Mouse (Mus musculus) T-helper 17 cell (primary cell): Measurements from ENCODE around the gene Ppy.

Experiments used
- in situ Hi-C, 2 experiments: fragments of 300-600 bp; cut with MboI, MseI; formaldehyde crosslinking; loops; 1 replicate in 1 of 2; 2 replicates in 1 of 2; pipeline ENCODE4 v1.15.1; 2025; ENCODE audit warnings: high pct_unique_total_duplicates in 2 of 2

The Ppy gene

DNA sequence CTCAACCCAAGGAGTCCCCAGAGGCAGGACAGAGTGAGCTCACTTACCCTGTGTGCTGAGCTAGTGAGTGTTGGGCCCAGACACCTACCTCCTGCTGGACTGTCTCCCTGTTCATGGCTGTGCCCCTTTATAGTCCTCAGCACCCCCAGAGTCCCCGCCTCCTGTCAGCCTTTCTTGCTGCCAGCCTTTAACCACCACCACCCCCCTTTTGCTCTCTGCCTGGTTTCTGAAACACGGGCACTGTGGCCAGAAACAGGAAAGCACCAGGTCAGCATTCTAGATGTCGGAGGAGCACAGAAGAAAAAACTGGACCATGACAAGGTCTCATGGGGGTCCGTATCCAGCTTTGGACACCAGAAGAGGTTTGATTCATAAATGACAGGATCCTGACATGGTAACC is at the start of gene Ppy:
Ppy (minus strand) TSS at position 101 of the 400 bp plus-strand sequence.
- in situ Hi-C loops, result loop anchor here (5.0 to 10.0 kb wide), 2 partner anchors 36 to 406 kb away; no protein-coding TSS in a partner anchor

DNA sequence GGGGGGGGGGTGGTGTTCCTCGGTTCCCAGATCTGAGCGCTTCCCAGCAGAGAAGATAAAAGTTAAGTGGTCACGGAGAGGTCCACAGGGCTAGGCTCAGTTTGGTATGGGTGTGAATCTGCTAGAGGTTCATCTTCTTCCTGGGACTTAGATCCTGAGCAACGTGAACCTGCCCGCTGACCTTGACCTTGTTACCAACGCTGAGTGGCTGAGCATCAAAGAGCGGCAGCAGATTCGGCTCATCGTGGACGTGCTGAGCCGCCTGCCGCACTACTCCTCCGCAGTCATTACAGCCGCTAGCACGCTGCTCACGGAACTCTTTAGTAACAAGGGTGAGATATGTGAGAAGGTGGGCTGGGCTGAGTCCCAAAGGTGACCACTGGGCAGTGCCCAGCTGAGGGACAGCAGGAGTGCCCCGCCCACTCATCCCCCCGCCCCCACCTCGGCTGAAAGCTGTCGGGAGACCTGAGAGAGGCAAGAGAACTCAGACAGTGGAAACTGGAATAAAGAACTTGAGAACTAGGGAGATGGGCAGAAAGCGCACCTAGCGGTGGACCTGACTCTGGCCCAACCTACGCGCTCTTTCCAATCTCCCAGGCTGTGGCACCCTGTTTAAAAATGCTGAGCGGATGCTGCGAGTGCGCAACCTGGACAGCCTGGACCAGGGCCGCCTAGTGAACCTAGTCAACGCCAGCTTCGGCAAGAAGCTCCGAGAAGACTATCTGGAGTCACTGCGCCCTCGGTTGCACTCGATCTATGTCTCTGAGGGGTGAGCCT is 46.3 kb upstream of the Ppy start:
- in situ Hi-C loops, result loop anchor here in 1 of 2 experiments (5.0 kb wide), 1 partner anchor 80 kb away; no protein-coding TSS in a partner anchor

DNA sequence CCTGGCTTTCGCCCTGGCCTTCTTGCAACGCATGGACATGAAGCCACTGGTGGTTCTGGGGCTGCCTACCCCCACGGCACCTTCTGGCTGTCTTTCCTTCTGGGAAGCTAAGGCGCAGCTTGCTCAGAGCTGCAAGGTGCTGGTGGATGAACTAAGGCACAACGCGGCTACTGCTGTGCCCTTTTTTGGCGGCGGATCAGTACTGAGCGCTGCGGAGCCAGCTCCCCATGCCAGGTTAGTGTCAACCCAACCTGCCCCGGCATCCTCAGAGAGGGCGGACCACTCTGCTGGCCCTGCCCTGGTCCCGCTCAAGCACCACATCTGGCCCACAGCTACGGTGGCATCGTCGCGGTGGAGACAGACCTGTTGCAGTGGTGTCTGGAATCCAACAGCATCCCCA is 45.4 kb upstream of the Ppy start:
- in situ Hi-C loops, result loop anchor here in 1 of 2 experiments (5.0 kb wide), 1 partner anchor 79 kb away; no protein-coding TSS in a partner anchor

DNA sequence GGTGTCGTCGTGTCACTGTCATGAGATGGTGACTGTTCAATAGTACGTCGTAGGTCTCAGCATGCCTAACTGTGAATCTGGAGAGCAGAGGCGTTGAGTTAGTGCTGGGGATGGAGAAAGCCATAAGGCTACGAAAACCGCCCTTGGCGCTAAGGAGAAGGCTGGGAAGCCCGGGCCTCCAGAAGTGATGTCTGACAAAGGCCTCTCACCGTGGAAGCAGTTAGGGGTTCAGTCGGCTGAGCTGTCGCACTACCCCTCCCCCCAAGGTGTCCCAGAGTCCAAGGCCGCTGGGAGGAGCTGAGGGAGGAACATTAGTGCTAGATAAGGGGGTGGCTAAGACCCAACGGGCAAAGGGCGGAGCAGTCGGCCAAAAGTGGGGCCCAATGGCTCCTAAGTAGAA is 44.9 kb upstream of the Ppy start:
- in situ Hi-C loops, result loop anchor here in 1 of 2 experiments (5.0 kb wide), 1 partner anchor 79 kb away; no protein-coding TSS in a partner anchor

DNA sequence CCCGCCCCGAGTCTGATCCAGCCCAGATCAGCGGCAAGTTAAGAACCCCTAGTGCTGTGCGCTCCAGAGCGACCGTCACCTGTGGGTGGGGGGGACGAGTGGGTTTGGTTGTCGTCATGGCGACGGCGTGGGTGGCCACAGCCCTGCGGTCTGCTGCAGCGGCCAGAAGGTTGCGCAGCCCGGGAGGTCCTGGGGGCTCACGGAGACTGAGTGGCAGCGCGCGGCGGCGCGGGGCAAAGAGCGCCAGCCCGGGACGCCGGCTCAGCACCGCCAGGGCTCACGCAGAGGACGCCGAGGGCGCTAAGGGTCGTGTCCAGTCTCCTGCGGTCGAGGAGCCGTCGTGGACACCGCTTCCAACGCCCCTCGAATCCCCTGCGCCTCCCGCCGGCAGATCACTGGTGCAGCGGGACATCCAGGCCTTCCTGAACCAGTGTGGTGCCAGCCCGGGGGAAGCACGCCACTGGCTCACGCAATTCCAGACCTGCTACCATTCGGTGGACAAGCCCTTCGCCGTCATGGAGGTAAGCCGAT is 44.4 kb upstream of the Ppy start, which contains the start of gene Nags:
Nags (plus strand) TSS at position 43 of the 531 bp plus-strand sequence.
- in situ Hi-C loops, result loop anchor here in 1 of 2 experiments (5.0 kb wide), 1 partner anchor 78 kb away; no protein-coding TSS in a partner anchor

DNA sequence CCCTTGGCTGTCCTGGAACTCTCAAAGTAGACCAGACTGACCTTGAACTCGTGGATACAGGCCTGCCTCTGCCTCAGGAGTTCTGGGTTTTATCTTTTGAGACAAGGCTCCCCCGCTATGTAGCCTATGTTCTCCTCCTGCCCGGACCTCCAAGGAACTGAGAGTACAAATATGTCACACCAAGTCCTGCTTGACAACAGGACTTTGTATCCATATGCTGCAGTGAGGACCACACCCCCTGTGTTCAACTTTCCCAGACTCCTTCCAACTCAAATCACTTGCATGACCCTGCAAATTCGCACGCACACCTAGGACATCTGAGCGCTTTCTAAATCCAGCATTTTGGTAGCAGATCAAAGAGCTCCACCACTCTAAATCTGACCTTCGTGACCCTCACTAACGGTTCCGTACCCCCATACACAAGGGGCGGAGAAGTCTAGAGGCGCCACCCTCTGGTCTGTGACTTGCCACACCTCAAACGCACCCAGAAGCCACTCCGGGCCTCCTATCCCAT is 43.9 kb upstream of the Ppy start:
- in situ Hi-C loops, result loop anchor here in 1 of 2 experiments (5.0 kb wide), 1 partner anchor 78 kb away; no protein-coding TSS in a partner anchor

DNA sequence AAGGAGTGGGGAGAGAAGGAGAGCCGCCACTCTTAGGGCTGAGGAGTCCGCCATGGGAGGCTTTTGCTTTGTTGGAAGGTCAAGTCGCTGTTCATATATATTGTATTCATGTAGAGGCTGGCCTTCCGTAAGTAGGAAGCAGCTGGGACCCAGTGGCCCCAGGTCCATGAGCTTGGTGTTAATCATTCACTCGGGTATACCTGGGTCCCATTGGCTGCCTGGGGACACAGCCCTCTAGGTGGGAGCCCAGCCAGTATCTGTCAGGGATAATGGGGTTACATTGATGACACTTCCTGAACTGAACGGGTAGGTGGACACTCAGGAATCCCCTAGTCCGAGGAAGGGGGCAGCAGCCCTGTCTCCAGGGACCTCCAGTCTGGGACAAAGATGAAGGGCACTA is 41.2 kb upstream of the Ppy start:
- in situ Hi-C loops, result no loop called here

DNA sequence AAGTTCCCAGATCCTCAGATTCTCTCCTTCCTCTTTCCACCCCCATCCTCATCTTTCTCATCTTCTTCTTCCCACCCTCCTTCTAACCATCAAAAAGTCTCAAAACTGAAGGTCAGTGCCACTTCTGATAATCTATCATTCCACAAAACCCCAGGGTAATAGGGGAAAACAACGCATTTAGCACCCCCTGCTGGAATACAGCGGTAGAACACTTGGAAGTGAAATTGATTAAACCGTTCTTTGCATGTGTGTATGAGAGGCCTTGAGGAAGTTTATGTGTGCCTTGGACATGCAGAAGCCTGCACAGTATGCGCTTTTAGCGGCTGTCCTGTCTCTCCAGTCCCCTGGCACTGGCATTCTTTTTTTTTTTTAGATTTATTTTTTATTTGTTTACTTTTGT is 39.4 kb upstream of the Ppy start:
- in situ Hi-C loops, result no loop called here

DNA sequence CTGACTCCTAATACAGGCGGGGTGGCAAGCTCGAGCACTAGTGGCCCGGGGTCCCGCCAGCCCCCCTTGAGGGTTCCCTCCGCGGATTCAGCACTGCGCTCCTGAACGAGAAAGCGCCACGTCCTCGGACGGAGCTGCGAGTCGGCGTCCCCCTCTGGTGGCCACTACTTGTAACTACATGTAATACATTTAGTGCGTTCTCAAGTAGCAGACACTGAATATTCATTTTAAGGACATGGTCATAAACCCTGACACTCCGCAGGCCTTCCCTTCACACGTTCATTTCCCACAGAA is 37.3 kb upstream of the Ppy start:
- in situ Hi-C loops, result loop anchor here (5.0 kb wide), 2 partner anchors 36 to 71 kb away; partner anchors contain the start of gene Ppy (in 1 of the 2)

DNA sequence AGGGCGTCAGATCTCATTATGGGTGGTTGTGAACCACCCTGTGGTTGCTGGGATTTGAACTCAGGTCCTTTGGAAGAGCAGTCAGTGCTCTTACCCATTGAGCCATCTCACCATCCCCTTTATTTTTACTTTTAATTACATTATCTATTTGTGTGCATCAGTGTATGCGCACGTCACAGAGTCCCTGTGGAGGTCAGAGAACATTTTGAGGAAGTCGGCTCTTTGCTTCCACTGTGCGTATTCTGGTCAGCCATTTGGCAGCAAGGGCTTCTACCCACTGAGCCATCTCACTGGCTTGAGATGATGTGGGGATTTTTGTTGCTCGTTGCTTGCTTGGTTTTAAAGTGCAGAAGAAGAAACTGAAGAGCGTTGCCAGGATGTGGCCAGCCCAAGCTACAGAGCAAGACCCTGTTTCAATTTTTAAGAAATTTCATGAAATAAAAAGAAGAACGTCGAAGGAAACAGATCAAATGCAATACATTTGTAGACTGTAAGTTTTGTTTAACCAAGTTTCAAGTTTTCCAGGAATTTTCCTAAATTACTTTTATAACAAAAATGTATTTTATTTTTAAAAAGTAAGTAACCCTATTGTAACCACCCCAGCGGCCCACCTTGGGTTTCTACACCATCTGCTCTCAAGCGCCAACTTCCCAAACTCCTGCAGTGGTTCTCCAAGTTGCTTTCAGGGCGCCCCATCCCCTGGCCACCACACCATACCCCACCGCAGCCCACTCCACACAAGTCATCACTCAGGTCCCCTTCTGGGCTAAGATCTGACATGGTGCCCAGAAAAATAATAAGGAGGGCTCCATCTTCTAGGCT is 36.7 kb upstream of the Ppy start:
- in situ Hi-C loops, result loop anchor here (5.0 kb wide), 2 partner anchors 36 to 71 kb away; partner anchors contain the start of gene Ppy (in 1 of the 2)

DNA sequence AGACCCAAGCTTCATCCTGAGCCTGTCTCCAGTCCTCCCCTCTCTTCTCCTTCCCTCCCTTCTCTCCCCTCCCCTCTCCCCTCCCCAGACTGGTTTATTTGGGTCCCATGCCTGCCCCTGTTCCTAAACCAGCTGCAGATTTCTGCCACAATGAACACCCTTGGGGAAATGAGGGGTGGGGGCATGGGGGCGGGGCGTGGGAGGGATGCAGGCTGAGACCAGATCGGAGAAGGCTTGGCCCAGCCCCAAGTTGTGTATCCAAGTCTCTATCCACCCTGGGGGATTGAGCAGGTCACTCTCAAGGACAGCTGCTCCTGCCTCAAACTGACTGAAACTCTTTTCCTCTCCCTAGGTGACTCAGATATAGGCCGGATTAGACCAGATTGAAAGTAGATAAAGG is 33.4 kb upstream of the Ppy start:
- in situ Hi-C loops, result no loop called here

DNA sequence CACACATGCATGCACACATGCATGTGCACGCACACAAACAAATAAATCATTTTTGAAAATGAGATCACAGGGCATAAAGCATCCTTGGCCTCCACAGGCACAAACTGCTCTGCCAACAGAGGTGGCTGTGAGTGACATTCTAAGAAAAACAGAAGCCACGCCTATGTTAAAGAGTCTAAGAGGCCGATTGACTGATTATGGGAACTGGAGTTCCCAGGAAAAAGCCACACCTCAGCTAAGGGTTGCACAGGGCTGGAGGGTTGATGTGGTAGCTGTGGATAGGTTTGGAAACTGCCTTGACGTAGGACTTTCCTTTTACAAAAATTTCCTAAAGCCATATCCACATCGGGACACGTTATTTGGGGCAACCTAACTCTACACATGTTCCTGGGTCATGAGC is 16.3 kb upstream of the Ppy start:
- in situ Hi-C loops, result no loop called here

DNA sequence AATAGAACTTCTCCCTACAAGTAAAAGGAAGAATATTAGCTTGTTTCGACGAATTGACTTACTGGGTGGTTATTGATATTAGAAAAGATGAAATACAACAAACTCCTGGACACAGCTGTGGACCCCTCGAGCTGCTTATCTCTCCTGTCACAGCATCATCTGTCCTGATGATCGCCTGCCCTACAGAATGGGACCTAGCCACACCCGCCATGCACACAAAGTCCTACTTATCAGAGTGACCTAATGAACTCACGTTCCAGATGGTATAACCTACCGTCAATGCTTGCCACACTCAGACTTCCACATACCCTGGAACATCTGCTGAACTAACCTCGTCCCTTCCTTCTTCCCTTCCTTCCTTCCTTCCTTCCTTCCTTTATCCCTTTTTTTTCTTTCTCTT is 15.1 kb upstream of the Ppy start:
- in situ Hi-C loops, result no loop called here

DNA sequence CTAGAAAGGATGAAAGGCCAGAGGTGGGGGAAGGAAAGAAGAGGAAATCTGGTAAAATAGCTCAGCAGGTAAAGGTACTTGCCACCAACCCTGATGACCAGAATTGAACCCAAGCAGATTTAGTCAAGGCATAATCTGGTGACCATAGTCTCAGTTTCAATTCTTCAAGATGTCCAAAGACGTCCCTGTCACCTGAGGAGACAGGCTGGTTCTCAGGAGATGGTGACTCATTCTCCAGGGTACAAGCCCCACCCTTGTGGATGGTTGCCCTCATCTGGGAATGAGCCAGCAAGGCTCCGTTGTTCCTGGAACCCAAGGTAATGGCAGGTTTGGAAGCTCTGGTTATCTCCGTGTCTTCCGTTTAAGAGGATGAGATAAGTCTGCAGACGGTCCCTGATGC is 10.5 kb upstream of the Ppy start:
- in situ Hi-C loops, result no loop called here

DNA sequence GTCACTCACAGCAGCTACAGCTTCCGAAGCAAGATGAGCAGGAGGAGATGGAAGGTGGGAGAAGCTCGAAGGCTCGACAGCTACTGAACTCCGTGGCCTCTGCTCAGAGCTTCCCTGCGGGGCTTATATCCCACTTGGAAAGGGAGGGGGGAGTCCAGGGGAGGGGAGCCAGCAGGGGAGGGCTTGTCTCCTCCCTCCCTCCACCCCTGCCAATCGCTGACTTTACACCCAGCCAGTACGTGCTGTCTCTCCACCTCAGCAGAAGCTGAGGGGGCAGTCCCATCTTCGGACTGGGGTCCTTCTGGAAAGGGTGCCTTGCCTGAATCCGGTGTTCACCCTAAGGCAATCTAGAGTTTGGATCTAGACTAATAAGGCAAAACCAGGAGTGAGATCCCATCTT is 6.6 kb upstream of the Ppy start, which contains the start of gene Pyy:
Pyy (minus strand) TSS at position 101 of the 400 bp plus-strand sequence.
- in situ Hi-C loops, result loop anchor here in 1 of 2 experiments (10.0 kb wide), 1 partner anchor 413 kb away; no protein-coding TSS in a partner anchor

DNA sequence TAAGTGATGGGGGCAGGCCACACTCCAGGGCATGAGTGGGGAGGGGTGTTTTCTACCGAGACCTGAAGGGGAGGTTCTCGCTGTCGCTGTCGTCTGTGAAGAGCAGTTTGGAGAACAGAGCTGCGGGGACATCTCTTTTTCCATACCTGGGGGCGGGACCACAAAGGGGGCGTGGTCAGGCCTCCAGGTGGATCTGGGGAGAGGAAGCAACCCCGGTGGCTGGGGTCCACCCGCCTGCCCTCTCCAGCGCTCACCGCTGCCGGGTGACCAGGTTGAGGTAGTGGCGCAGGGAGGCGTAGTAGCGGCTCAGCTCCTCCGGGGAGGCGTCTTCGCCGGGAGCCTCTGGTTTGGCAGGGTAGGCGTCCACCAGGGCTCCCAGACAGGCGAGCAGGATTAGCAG is 5.8 kb upstream of the Ppy start:
- in situ Hi-C loops, result loop anchor here in 1 of 2 experiments (10.0 kb wide), 1 partner anchor 412 kb away; no protein-coding TSS in a partner anchor

DNA sequence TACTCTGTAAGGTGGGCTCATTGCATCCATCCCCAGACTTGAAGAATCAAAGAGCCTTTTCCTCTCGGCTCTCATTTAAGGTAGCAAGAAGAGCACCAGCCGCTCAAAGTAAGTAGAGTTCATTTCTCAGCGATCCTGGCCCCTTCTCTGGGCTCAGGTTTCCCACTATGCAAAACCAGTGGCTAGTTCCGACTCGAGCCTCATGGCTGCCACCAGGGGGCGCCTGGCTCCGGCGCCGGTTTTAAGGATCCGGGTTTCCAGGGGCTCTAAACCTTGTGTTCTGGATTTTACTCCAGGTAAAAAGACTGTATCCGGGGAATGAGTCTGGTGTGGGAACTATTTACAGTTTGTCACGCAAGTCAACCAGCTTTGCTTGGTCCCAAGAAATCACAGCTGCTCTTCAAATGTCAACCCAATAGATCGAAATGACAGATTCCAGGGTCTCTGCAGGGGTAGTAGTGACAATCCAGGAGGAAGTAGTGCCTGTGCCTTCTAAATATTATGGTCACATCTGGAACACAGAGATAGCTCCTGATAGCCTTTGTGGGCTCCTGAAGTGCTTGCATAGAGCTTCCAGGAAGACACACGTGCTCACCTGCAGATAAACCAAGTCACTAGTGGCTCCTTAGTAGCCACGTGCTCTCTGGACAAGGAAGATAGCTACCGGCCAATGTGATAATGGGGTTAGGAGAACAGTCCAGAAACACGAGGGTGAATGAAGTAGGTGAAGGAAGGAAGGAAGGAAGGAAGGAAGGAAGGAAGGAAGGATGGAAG is 1.6 kb upstream of the Ppy start:
- in situ Hi-C loops, result loop anchor here (5.0 to 10.0 kb wide), 2 partner anchors 35 to 408 kb away; no protein-coding TSS in a partner anchor

DNA sequence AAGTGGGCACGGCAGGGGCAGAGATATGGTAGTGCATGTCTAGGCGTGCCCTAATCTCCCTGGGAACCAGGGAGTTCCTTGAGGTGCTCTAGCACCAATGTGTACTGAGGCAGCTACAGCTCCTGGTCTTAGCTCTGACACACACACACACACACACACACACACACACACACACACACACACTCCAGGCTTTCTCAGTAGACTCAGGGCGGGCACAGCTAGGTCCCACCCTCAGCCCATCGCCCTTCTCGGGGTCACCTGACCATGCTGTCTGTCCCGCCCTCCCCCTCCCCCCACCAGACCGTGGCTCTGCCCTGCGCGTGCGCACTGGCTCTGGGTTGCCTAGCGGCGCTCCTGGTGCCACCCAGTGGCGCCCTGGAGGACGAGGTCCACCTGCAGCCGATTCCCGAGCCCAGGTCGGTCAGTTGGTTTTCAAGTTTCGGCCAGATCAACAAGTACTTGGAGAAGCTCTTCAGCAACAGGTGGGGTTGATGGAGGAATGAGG is 4.2 kb downstream of the Ppy start:
- in situ Hi-C loops, result no loop called here

DNA sequence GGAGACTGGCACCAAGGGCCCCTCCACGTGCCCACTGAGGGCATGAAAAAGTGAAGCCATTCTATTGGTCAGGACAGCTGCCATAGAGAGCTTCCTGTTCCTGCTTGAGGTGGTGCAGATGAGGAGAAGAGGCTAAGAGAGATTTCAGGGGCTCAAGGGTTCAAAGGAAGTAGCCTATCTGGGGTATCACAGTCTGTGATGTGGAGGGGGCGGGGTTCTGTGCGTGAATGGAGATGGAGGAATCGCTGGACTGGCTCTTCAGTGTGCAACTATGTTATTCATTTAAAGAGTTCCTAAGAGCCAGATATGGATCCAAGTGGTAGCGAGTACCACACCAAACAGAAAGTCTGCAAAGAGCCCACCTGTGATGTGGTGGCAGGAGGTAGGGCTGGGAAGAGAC is 4.7 kb downstream of the Ppy start:
- in situ Hi-C loops, result no loop called here

DNA sequence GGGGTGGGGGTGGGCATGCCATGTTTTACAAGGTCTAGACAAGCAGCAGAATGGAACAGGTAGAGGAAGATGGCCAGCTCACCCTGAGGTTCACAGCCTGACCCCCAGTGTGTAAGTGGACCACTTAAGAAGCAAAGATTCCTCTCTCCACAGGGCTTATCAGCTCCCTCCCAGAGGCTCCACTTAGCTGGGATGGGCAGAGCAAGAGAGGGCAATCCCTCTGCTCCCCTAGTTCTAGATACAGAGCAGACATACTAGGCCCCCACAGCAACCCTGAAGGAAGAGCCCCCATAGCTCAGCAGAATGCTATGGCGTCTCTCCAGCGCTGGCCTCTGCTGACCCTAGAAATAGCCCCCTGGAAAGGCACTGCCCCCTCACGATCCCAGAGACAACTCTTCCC is 5.4 kb downstream of the Ppy start:
- in situ Hi-C loops, result no loop called here
